Comparison of ENCODE assay signal across 20 mouse cellular contexts in the genomic region with DNA sequence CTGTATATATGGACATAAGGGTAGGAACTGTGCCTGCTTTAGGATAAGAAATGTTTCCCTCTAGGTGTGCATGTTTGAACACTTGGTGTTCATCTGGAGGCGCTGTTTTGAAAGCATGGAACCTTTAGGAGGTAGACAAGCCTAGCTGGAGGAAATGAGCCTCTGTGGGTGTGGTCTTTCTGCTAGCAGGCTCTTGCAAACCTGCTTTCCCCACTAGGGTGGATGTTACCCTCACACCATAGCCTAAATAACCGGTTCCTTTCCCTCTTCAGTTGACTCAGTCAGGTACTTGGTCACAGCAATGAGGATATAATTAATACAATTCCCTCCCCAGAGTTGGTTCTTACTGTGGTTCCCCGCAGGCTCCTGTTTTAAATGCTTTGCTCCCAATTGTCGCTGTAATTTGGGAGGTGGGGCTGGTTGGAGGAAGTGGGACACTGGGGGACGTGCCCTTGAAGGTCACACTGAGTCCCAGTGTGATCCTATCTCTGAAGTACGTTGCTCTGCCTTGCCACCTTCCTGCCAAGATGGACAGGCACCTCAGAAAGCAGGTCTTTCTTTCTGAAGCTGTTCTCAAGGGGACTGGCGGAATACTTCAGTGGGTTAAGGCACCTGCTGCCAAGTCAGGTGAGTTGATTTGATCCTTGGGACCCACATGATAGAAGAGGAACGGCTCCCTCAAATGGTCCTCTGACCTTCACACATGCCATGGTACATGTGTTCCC. TPM values are rescaled to one million over a fixed set of nuclear protein-coding genes. Genes with fewer than 3 reads are reported as not detected.
DNase-seq lines count a peak whose midpoint lies in the region; ATAC-seq and TF ChIP-seq lines count a peak whose summit lies in the region.
"Had no signal": no experiment of that assay in that cellular context is flagged by ENCODE, and none has a peak within 500 bp of the region (broad histone marks: within the 10 kb centered on the region; RNA-seq: fewer than 3 reads in every experiment).

No protein-coding gene starts in this region.

- 0 out of 2 replicates have a peak, but pooled peaks cover 2% of the 10 kb centered on the region for H3K9me3 ChIP-seq in lung, embryonic 16.5 days (ENCODE audit: control insufficient read depth, low read length)
- H3K9me3 ChIP-seq in CH12.LX (replicated peaks; ENCODE audit: low read length), result no peaks in the 10 kb centered on the region
- H3K9me3 ChIP-seq: embryonic facial prominence, embryonic 12.5 days; forebrain, embryonic 13.5 days; limb, embryonic 12.5 days; liver, embryonic 12.5 days; midbrain, embryonic 10.5 days; neural tube, embryonic 12.5 days had no signal

- ATAC-seq in lung, embryonic 16.5 days (ENCODE audit: low read depth), result peak; percentile 76
- ATAC-seq in common myeloid progenitor, adult 5-6 weeks (replicated peaks; ENCODE audit: low read depth, poor library complexity, severe bottlenecking), result peak; percentile 46
- ATAC-seq: forebrain, embryonic 13.5 days; liver, embryonic 12.5 days had no signal

- dilution Hi-C loops in CH12.LX (cut with MboI; ENCODE audit: extremely low pct_ligation_motif_present, extremely low pct_unique_long_range_greater_than_20kb, low sequenced_read_pairs), result no loop called here

- no peak for TF ChIP-seq CTCF in CH12.LX (conservative IDR thresholded peaks at IDR 0.05 in 1 of 2, IDR thresholded peaks at IDR 0.05 in 1 of 2; ENCODE audit: low read depth in 2 of 2, low read length in 2 of 2)

- in situ Hi-C loops in CH12.LX (cut with MboI; ENCODE audit: low pct_ligation_motif_present, low pct_unique_long_range_greater_than_20kb, low sequenced_read_pairs), result no loop called here

- TF ChIP-seq EP300 in CH12.LX (IDR thresholded peaks at IDR 0.05; ENCODE audit: low read length), result no peak

- H3K27ac ChIP-seq in lung, embryonic 16.5 days (ENCODE audit: low read length), result peak overlapping the region; percentile 76
- H3K27ac ChIP-seq in CH12.LX (ENCODE audit: insufficient read depth, low read depth), result no peak overlapping the region
- H3K27ac ChIP-seq: embryonic facial prominence, embryonic 12.5 days; forebrain, embryonic 13.5 days; hindbrain, postnatal 0 days; limb, embryonic 12.5 days; liver, embryonic 12.5 days; midbrain, embryonic 10.5 days; neural tube, embryonic 12.5 days had no signal

- DNase-seq in lung, adult 18-20 months, result no peak
- peak; percentile 33 for DNase-seq in CH12.LX (ENCODE audit: extremely low read depth)
- peak; percentile 10 for DNase-seq in thymus, postnatal 25 days
- DNase-seq in adrenal gland, postnatal 10 days, result no peak
- DNase-seq in heart, adult 11 months, result no peak
- DNase-seq in heart, adult 9 months (ENCODE audit: low spot score in 2 of 2), result no peak
- DNase-seq: cerebellum, adult 9-11 months; gastrocnemius, postnatal 36 days; heart, postnatal 36 days; kidney, adult 11 months had no signal

- H3K9ac ChIP-seq in lung, embryonic 16.5 days (ENCODE audit: low read length), result no peak overlapping the region
- no peak overlapping the region for H3K9ac ChIP-seq in CH12.LX (ENCODE audit: insufficient read depth, low read depth)
- H3K9ac ChIP-seq: embryonic facial prominence, embryonic 12.5 days; forebrain, embryonic 13.5 days; limb, embryonic 12.5 days; liver, embryonic 12.5 days; neural tube, embryonic 12.5 days had no signal

- H3K36me3 ChIP-seq in lung, embryonic 16.5 days (ENCODE audit: control insufficient read depth, insufficient read depth, low read length), result no peaks in the 10 kb centered on the region
- H3K36me3 ChIP-seq in CH12.LX (replicated peaks in 1 of 2; ENCODE audit: control insufficient read depth in 1 of 2, insufficient read depth in 1 of 2, low read length in 1 of 2), result no peaks in the 10 kb centered on the region
- H3K36me3 ChIP-seq: embryonic facial prominence, embryonic 12.5 days; limb, embryonic 12.5 days; liver, embryonic 12.5 days; midbrain, embryonic 10.5 days; neural tube, embryonic 12.5 days had no signal

- H3K27me3 ChIP-seq in lung, embryonic 16.5 days (ENCODE audit: control insufficient read depth, insufficient read depth, low read depth, low read length), result no peaks in the 10 kb centered on the region
- H3K27me3 ChIP-seq in CH12.LX (replicated peaks), result no peaks in the 10 kb centered on the region
- H3K27me3 ChIP-seq: embryonic facial prominence, embryonic 12.5 days; forebrain, embryonic 13.5 days; limb, embryonic 12.5 days; liver, embryonic 12.5 days; neural tube, embryonic 12.5 days had no signal

- no peak overlapping the region for H3K4me2 ChIP-seq in lung, embryonic 16.5 days (ENCODE audit: low read depth, low read length)
- H3K4me2 ChIP-seq in CH12.LX (ENCODE audit: insufficient read depth, low read depth, poor library complexity, severe bottlenecking), result no peak overlapping the region
- H3K4me2 ChIP-seq: embryonic facial prominence, embryonic 12.5 days; forebrain, embryonic 13.5 days; limb, embryonic 12.5 days; liver, embryonic 12.5 days; neural tube, embryonic 12.5 days had no signal

- TF ChIP-seq POLR2A in CH12.LX (IDR thresholded peaks at IDR 0.05; ENCODE audit: low read depth, low read length), result no peak

- 41% methylated on average over 8 of the region's 8 CpGs for WGBS in lung, embryonic 16.5 days

- peaks cover 14% of the 10 kb centered on the region; the same call in 1 of the 2 replicates for H3K4me1 ChIP-seq in lung, embryonic 16.5 days (replicated peaks; ENCODE audit: control insufficient read depth, insufficient read depth, low read length)
- peaks cover 11 to 20% of the 10 kb centered on the region in 2 experiments for H3K4me1 ChIP-seq in CH12.LX (ENCODE audit: control insufficient read depth in 1 of 2, insufficient read depth in 2 of 2)
- H3K4me1 ChIP-seq: embryonic facial prominence, embryonic 12.5 days; forebrain, embryonic 13.5 days; limb, embryonic 12.5 days; neural tube, embryonic 12.5 days had no signal

- TF ChIP-seq RAD21 in CH12.LX (IDR thresholded peaks at IDR 0.05; ENCODE audit: low read depth, low read length), result no peak

- no peaks in the 10 kb centered on the region for H3K79me2 ChIP-seq in CH12.LX (replicated peaks; ENCODE audit: control insufficient read depth, extremely low read depth, insufficient read depth, poor library complexity, severe bottlenecking)

- no peak overlapping the region for H3K4me3 ChIP-seq in lung, embryonic 16.5 days (ENCODE audit: low read length)
- no peak overlapping the region for H3K4me3 ChIP-seq in CH12.LX (replicated peaks in 1 of 3; ENCODE audit: low read depth in 2 of 3, low read length in 2 of 3, poor library complexity in 1 of 3)
- H3K4me3 ChIP-seq: embryonic facial prominence, embryonic 12.5 days; erythroblast, embryonic 14.5 days; forebrain, embryonic 13.5 days; limb, embryonic 12.5 days; liver, embryonic 12.5 days; midbrain, embryonic 10.5 days; neural tube, embryonic 12.5 days had no signal

TF ChIP-seq in CH12.LX, 34 proteins besides CTCF, POLR2A, EP300 and RAD21:
- TF ChIP-seq MXI1 (IDR thresholded peaks at IDR 0.05; ENCODE audit: low read depth, low read length) (0 out of 2 replicates have a peak, but pooled peaks have one; percentile 9), JUN (IDR thresholded peaks at IDR 0.05; ENCODE audit: insufficient read depth, low read depth, low read length) (no peak)

RNA-seq across cellular contexts. Expression of gene Gnb4, which starts 44.6 kb away (rescaled TPM):
- polyA plus RNA-seq in lung, embryonic 16.5 days (2015; fragmentation: Nextera tagmentation; extraction: Ambion mirVana), result 83.1 and 89.1 TPM in 2 replicates
- total RNA-seq in CH12.LX (2012; rRNA removed) (1.8 and 5.0 TPM in 2 replicates), CH12.LX (2014; rRNA removed) (0.38 and 0.50 TPM in 2 replicates)
- 0.38 and 0.41 TPM in 2 replicates for polyA plus RNA-seq in CH12.LX (2012; ENCODE audit: insufficient read length, low read depth)
- total RNA-seq in common myeloid progenitor, adult 5-6 weeks (2017), result 28.6 and 32.8 TPM in 2 replicates
- total RNA-seq in adrenal gland, postnatal 10 days (2021), result 10 to 100 TPM; 37.2 to 50.5 TPM

RNA-seq across cellular contexts. Expression of gene Actl6a, which starts 45.1 kb away (rescaled TPM):
- 152 and 155 TPM in 2 replicates for polyA plus RNA-seq in lung, embryonic 16.5 days (2015; fragmentation: Nextera tagmentation; extraction: Ambion mirVana)
- total RNA-seq in CH12.LX (2012; rRNA removed) (80.7 and 96.6 TPM in 2 replicates), CH12.LX (2014; rRNA removed) (132 and 140 TPM in 2 replicates)
- polyA plus RNA-seq in CH12.LX (2012; ENCODE audit: insufficient read length, low read depth), result 87.8 and 89.1 TPM in 2 replicates
- 85.9 and 95.0 TPM in 2 replicates for total RNA-seq in common myeloid progenitor, adult 5-6 weeks (2017)
- total RNA-seq in adrenal gland, postnatal 10 days (2021), result 10 to 100 TPM; 44.6 to 48.1 TPM

Comparison
In these comparisons a context has a peak if more than half of its experiments do, and no peak if none do; other contexts are left out.
1. DNase-seq: peak in CH12.LX (single experiment) and thymus, postnatal 25 days (single experiment); none in lung, adult 18-20 months (0 of 2), adrenal gland, postnatal 10 days (single experiment), heart, adult 11 months (single experiment) and heart, adult 9 months (0 of 2).